Mouse (Mus musculus) intestine, embryonic 15.5 days (tissue): ENCODE measurements around the gene Gm10563. TPM values are rescaled to one million over a fixed set of nuclear protein-coding genes. Genes with fewer than 3 reads are reported as not detected.

Experiments used
- ATAC-seq: fragments of 200-750 bp; cut with Nextera tagmentation; 2 replicates; pipeline ENCODE4 v1.8.0; 2017; ENCODE audit warnings: moderate TSS enrichment, moderate library complexity
- H3K27ac ChIP-seq: fragments of 300-500 bp; sonication (generic); 2 replicates; pipeline ENCODE4 v1.5.1; 2015; ENCODE audit warnings: mild to moderate bottlenecking, inconsistent platforms
- H3K27me3 ChIP-seq: fragments of 300-500 bp; sonication (generic); replicated peaks from 2 replicates; pipeline ENCODE4 v1.6.1; 2015; ENCODE audit warnings: inconsistent platforms
- H3K36me3 ChIP-seq: fragments of 300-500 bp; sonication (generic); 2 replicates; pipeline ENCODE4 v1.6.1; 2015; ENCODE audit warnings: inconsistent platforms
- H3K4me1 ChIP-seq: fragments of 300-500 bp; sonication (generic); replicated peaks from 2 replicates; pipeline ENCODE4 v1.6.1; 2015; ENCODE audit warnings: inconsistent platforms
- H3K4me2 ChIP-seq: fragments of 300-500 bp; sonication (generic); replicated peaks from 2 replicates; pipeline ENCODE4 v1.6.1; 2015; ENCODE audit warnings: mild to moderate bottlenecking, inconsistent platforms
- H3K4me3 ChIP-seq: fragments of 300-500 bp; sonication (generic); replicated peaks from 2 replicates; pipeline ENCODE4 v1.5.1; 2015; ENCODE audit warnings: inconsistent platforms
- H3K9ac ChIP-seq: fragments of 300-500 bp; sonication (generic); 2 replicates; pipeline ENCODE4 v1.6.1; 2015; ENCODE audit warnings: inconsistent platforms
- H3K9me3 ChIP-seq: fragments of 300-500 bp; sonication (generic); 2 replicates; pipeline ENCODE4 v1.6.1; 2016; ENCODE audit warnings: inconsistent platforms
- WGBS: fragments of 180-500 bp; shearing (Covaris S2); methylation state at CpG from one replicate; pipeline ENCODE4 v1.1.7; 2015; 5-methylcytosine and 5-hydroxymethylcytosine counted together
- polyA plus RNA-seq: library from polyadenylated mRNA; unstranded; fragments of >200 nt; fragmentation: Nextera tagmentation; extraction: Ambion mirVana; gene quantifications from 2 replicates; pipeline ENCODE4 v1.2.1, GENCODE M21; 2015

The Gm10563 gene
- polyA plus RNA-seq, 1 experiment from 2014 or later = not detected

DNA sequence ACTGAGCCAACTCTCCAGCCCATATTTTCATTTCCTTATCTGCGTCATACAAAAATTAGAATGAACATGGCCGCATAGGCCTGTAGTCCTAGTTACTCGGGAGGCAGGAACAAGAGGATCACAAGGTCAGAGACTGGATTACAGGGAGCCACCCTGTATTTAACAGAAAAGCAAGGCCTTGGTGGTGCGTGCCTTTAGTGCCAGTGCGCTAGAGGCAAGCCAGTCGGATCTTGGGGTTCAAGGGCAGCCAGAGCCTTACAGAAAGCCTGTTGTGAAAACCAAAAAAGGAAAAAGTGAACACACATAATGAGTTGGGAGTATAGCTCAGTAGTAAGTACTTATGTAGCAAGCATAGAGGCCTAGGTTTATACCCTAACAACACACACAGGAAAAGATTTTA lies 75.4 kb downstream of the Gm10563 start:
- Histone ChIP-seq H3K9ac (no peak overlapping the region), H3K36me3 (no peaks in the 10 kb centered on the region), H3K4me2 (no peak overlapping the region), H3K9me3 (no peaks in the 10 kb centered on the region), H3K4me1 (peaks cover 17% of the 10 kb centered on the region), H3K27me3 (no peaks in the 10 kb centered on the region), H3K4me3 (no peak overlapping the region), H3K27ac (no peak overlapping the region)
- ATAC-seq = no peak
- 85% methylated on average over 6 of the region's 6 CpGs for WGBS

DNA sequence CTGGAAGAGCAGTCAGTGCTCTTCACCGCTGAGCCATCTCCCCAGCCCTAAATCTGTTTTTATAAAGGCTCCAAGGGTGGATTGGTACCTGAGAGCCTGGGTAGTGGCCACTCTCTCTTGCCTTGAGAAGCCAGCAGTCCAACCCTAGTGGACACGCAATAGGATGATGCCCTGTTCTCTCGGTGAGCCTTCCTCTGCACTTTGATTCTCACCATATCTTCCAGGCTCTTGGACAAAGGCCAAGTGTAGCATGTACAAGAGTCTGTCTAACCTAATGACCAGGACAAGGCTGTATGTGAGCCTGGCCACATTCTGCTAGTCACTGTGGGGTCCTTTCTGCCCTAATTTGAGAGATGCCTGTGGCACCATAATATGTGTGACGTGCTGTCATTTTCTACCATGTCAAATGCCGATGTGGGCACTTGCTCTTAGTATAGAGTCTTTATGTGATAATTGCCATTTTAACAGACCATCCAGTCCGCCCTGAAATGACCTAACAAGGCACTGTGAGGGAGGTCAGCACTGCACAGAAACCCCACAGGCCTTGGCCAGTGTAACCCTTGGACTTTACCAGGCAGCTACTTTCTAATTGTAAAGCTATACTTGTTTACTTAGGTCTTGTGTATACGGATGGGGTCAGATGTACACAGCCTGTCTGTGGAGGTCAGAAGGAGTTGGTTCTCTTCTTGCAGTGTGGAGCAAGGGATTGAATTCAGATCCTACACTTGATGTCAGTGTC lies 76.4 kb downstream of the Gm10563 start:
- Histone ChIP-seq H3K9ac (no peak overlapping the region), H3K4me2 (no peak overlapping the region), H3K27ac (no peak overlapping the region), H3K4me3 (no peak overlapping the region), H3K36me3 (no peaks in the 10 kb centered on the region), H3K27me3 (no peaks in the 10 kb centered on the region), H3K4me1 (peaks cover 24% of the 10 kb centered on the region), H3K9me3 (no peaks in the 10 kb centered on the region)
- 81% methylated on average over 7 of the region's 7 CpGs for WGBS
- ATAC-seq = no peak

DNA sequence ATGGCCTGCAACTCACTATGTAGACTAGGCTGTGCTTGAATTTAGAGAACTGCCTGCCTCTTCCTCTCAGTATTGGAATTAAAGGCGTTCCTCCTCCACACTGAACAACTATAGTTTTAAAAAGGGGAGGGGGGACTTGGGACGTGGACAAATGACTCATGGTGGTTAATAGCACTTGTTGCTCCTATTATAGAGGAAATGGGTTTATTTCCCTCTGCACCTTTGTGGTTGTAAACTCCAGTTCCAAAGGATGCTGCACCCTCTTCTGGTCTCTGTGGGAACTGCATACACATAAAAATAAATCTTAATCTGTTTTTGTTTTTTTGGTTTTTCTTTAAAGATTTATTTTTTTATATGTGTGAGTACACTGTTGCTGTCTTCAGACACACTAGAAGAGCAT lies 77.0 kb downstream of the Gm10563 start:
- Histone ChIP-seq H3K27ac (no peak overlapping the region), H3K4me3 (no peak overlapping the region), H3K27me3 (no peaks in the 10 kb centered on the region), H3K4me2 (no peak overlapping the region), H3K4me1 (peaks cover 24% of the 10 kb centered on the region), H3K36me3 (no peaks in the 10 kb centered on the region), H3K9ac (no peak overlapping the region), H3K9me3 (no peaks in the 10 kb centered on the region)
- ATAC-seq = no peak
- 23% methylated on average over 2 of the region's 2 CpGs for WGBS

DNA sequence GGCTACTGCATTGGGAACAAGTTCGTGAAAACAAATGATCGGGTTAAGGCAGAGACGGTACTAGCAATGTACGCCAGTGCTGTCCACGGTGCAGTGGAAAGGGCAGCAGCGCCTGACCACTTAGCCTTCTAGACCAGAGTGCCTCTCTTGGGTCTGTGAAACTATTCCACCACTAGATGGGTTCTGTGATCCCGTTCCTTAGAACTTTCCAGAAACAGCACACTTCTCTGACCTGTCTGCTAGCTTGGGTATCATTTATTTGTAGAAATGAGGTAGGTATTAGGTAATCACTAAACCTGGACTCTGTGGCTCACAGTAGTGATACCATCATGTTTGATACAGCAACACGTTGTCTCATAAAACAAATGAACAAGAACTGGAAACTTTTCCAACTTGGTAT lies 78.7 kb downstream of the Gm10563 start:
- no peak overlapping the region for H3K9ac ChIP-seq
- H3K4me2 ChIP-seq = no peak overlapping the region
- WGBS = 53% methylated on average over 8 of the region's 8 CpGs

More for the DNA sequence above, 78.7 kb downstream of the Gm10563 start:
- no peaks in the 10 kb centered on the region for H3K27me3 ChIP-seq
- no peak for ATAC-seq
- H3K36me3 ChIP-seq = no peaks in the 10 kb centered on the region
- no peak overlapping the region for H3K27ac ChIP-seq
- no peaks in the 10 kb centered on the region for H3K9me3 ChIP-seq
- no peak overlapping the region for H3K4me3 ChIP-seq
- H3K4me1 ChIP-seq = peaks cover 36% of the 10 kb centered on the region

Other genes starting within 250 kb of the Gm10563 start
- 0.10 TPM in 1 of 2 replicates, not detected in the other for gene Gabrd, start 247.3 kb downstream of the Gm10563 start, polyA plus RNA-seq
- 1.2 and 2.3 TPM in 2 replicates for gene Cfap74, start 236.2 kb downstream of the Gm10563 start, polyA plus RNA-seq
- gene Tmem52, start 176.3 kb downstream of the Gm10563 start, polyA plus RNA-seq = 2.1 and 2.2 TPM in 2 replicates
- gene Gnb1, start 154.0 kb downstream of the Gm10563 start, polyA plus RNA-seq = 460 and 467 TPM in 2 replicates
- gene Nadk, start 83.0 kb downstream of the Gm10563 start, polyA plus RNA-seq = 91.6 and 93.4 TPM in 2 replicates
- 7.0 and 7.2 TPM in 2 replicates for gene Slc35e2, start 44.0 kb downstream of the Gm10563 start, polyA plus RNA-seq
- 50.2 and 53.9 TPM in 2 replicates for gene Cdk11b, start 20.6 kb downstream of the Gm10563 start, polyA plus RNA-seq
- 36.8 and 38.0 TPM in 2 replicates for gene Mmp23, start 8.0 kb upstream of the Gm10563 start, polyA plus RNA-seq
- gene Mib2, start 23.8 kb upstream of the Gm10563 start, polyA plus RNA-seq = 17.8 and 22.6 TPM in 2 replicates
- gene Fndc10, start 48.9 kb upstream of the Gm10563 start, polyA plus RNA-seq = 6.1 and 7.6 TPM in 2 replicates
- 150 and 153 TPM in 2 replicates for gene Ssu72, start 59.4 kb upstream of the Gm10563 start, polyA plus RNA-seq
- 0.80 and 0.84 TPM in 2 replicates for gene Tmem240, start 89.4 kb upstream of the Gm10563 start, polyA plus RNA-seq
- gene Atad3a, start 115.7 kb upstream of the Gm10563 start, polyA plus RNA-seq = 135 and 156 TPM in 2 replicates
- 16.7 TPM in 2 replicates for gene Vwa1, start 129.3 kb upstream of the Gm10563 start, polyA plus RNA-seq
- 1.00 and 1.1 TPM in 2 replicates for gene Tmem88b, start 140.5 kb upstream of the Gm10563 start, polyA plus RNA-seq
- not detected in 2 replicates for gene Ankrd65, start 145.0 kb upstream of the Gm10563 start, polyA plus RNA-seq
- 225 and 226 TPM in 2 replicates for gene Mrpl20, start 157.5 kb upstream of the Gm10563 start, polyA plus RNA-seq
- 132 and 138 TPM in 2 replicates for gene Ccnl2, start 167.1 kb upstream of the Gm10563 start, polyA plus RNA-seq
- gene Aurkaip1, start 185.9 kb upstream of the Gm10563 start, polyA plus RNA-seq = 169 and 171 TPM in 2 replicates
- gene Mxra8, start 194.3 kb upstream of the Gm10563 start, polyA plus RNA-seq = 76.9 and 81.3 TPM in 2 replicates
- 9.9 and 11.9 TPM in 2 replicates for gene Dvl1, start 202.0 kb upstream of the Gm10563 start, polyA plus RNA-seq
- gene Tas1r3, start 218.0 kb upstream of the Gm10563 start, polyA plus RNA-seq = 0.25 and 0.51 TPM in 2 replicates
- 20.3 and 20.6 TPM in 2 replicates for gene Cptp, start 224.0 kb upstream of the Gm10563 start, polyA plus RNA-seq
- gene Ints11, start 224.1 kb upstream of the Gm10563 start, polyA plus RNA-seq = 61.3 and 64.1 TPM in 2 replicates
- 46.6 and 54.0 TPM in 2 replicates for gene Pusl1, start 246.4 kb upstream of the Gm10563 start, polyA plus RNA-seq
- 12.2 and 13.7 TPM in 2 replicates for gene Acap3, start 246.4 kb upstream of the Gm10563 start, polyA plus RNA-seq